Mouse (Mus musculus) G1E (cell line): ENCODE data around the gene Enox1. TPM values are rescaled to one million over a fixed set of nuclear protein-coding genes. Genes with fewer than 3 reads are reported as not detected.

Experiments
- ATAC-seq: 2 replicates; pipeline ENCODE4 v1.8.0; 2016; ENCODE audit warnings: mild to moderate bottlenecking; ENCODE audit not compliant: insufficient number of reproducible peaks, poor library complexity, low FRiP score, severe bottlenecking; ENCODE audit errors: extremely low read depth
- DNase-seq: peaks from one replicate; pipeline ENCODE4 v3.0.0; 2012; ENCODE audit warnings: low spot score
- H3K27me3 ChIP-seq: 2 replicates; pipeline ENCODE4 v1.6.1; 2012; ENCODE audit warnings: mild to moderate bottlenecking, low read length, inconsistent platforms; ENCODE audit not compliant: insufficient read depth
- H3K36me3 ChIP-seq: replicated peaks from 2 replicates; pipeline ENCODE3; 2012; ENCODE audit warnings: mild to moderate bottlenecking, inconsistent platforms
- H3K4me1 ChIP-seq: 2 replicates; pipeline ENCODE4 v1.6.1; 2012; ENCODE audit warnings: low read depth, low read length, inconsistent platforms, mixed read lengths; ENCODE audit not compliant: insufficient read depth
- H3K4me3 ChIP-seq: 2 replicates; pipeline ENCODE4 v1.5.1; 2012; ENCODE audit warnings: low read depth, mild to moderate bottlenecking, inconsistent platforms, low read length, moderate library complexity, mixed read lengths
- H3K9me3 ChIP-seq: replicated peaks from 2 replicates; pipeline ENCODE4 v1.6.1; 2012; ENCODE audit warnings: inconsistent platforms
- CTCF ChIP-seq: IDR thresholded peaks from 2 replicates; pipeline ENCODE4 v1.5.1; 2012; ENCODE audit warnings: low read depth, low read length, inconsistent platforms, mixed read lengths
- GATA1 ChIP-seq: IDR thresholded peaks from 2 replicates; pipeline ENCODE4 v1.6.1; 2012; ENCODE audit warnings: borderline replicate concordance, low read length, inconsistent platforms, mixed read lengths
- GATA2 ChIP-seq: IDR thresholded peaks from 2 replicates; pipeline ENCODE4 v1.6.1; 2012; ENCODE audit warnings: low read depth, low read length, inconsistent platforms, borderline replicate concordance
- POLR2AphosphoS5 ChIP-seq: IDR thresholded peaks from 2 replicates; pipeline ENCODE4 v1.6.1; 2012; ENCODE audit warnings: low read depth, low read length, inconsistent platforms; ENCODE audit not compliant: insufficient replicate concordance
- TAL1 ChIP-seq: conservative IDR thresholded peaks from 2 replicates; pipeline ENCODE4 v1.6.1; 2012; ENCODE audit warnings: low read depth, low read length, inconsistent platforms, mixed read lengths
- polyA plus RNA-seq: library from polyadenylated mRNA; stranded (reverse); fragments of >175 nt; gene quantifications from 2 replicates; pipeline ENCODE4 v1.2.3, GENCODE M21; 2012
- total RNA-seq, 2 experiments: library from RNA; stranded (forward) in 1 of 2; stranded (reverse) in 1 of 2; fragments of 200-1000 nt in 1 of 2; fragments of >200 nt in 1 of 2; fragmentation: Nextera tagmentation in 1 of 2; gene quantifications; 2 replicates each; pipeline ENCODE4 v1.2.3; 2014 to 2017

Gene Enox1
- total and polyA plus RNA-seq, 3 experiments = 0.05 TPM; not detected in 2

- Histone ChIP-seq H3K9me3 (peaks cover 21% of the 10 kb centered on the region), H3K27me3 (no peaks in the 10 kb centered on the region), H3K4me1 (no peaks in the 10 kb centered on the region), H3K4me3 (no peak overlapping the region), H3K36me3 (no peaks in the 10 kb centered on the region)
- DNase-seq (no peak), ATAC-seq (no peak)
- TF ChIP-seq GATA1 (no peak), TAL1 (no peak), CTCF (no peak), GATA2 (no peak), POLR2AphosphoS5 (no peak)
Measured at GRCm38 (mm10) chr14:77689816-77690215, 533.3 kb downstream of the Enox1 start.

DNA sequence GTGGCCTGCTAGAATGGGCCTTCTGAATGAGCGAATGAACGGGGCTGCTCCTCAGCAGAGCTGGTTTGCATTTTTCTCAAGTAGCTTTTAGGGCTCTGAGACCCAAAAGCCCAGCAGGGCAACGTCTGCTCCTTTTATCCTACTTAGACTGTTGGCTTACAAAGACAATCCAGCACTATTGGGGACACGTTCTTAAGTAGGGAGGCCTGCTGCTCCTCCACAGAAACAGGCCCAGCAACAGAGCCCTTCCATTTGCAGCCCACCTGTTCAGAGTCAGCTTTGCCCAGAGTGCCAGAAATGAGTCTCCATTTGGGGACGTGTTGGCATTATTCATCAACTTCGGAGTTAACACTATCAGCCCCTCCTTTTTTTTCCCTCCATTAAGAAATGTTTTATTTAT lies 548.4 kb downstream of the Enox1 start:
- Histone ChIP-seq H3K4me3 (no peak overlapping the region), H3K36me3 (no peaks in the 10 kb centered on the region), H3K9me3 (peaks cover 25% of the 10 kb centered on the region), H3K4me1 (no peaks in the 10 kb centered on the region), H3K27me3 (no peaks in the 10 kb centered on the region)
- no peak for DNase-seq
- TF ChIP-seq CTCF (no peak), TAL1 (no peak), GATA2 (no peak), GATA1 (no peak)
- ATAC-seq = no peak

DNA sequence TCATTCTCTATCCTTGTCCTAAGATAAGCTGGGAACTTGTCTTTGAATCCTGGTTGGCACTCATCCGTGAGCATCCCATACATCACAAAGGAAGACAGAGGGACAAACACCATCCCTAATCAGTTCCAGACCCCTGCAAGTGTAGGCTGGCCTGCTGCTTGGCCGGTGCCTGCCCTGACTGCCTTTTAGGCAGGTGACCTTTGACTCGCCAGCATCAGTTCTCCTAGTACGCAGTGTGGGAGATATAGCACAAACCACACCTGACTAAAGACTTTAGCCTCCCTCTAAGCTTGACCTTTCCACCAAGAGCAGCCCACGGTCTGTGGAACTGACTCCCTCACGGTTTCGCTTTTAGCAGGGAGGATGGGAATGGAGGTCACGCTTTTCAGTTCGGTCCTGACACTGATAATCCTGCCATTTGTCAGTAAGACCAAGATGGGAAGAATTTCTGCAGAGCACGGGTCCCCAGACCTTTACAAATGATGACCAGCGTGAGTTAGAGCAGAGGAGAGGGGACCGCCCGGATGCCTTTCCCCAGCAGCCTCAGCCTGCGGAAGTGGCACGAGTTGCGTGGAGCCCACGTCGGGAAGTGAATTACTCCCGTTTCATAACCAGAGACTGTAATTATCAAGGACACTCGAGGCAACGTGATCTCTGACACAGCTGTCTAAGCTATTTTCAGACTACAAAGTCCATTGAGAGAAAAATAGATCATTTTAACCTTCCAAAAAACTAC lies 550.1 kb downstream of the Enox1 start:
- no peaks in the 10 kb centered on the region for H3K27me3 ChIP-seq
- no peaks in the 10 kb centered on the region for H3K36me3 ChIP-seq
- no peaks in the 10 kb centered on the region for H3K4me1 ChIP-seq
- H3K4me3 ChIP-seq = no peak overlapping the region
- ATAC-seq (no peak), DNase-seq (no peak)
- H3K9me3 ChIP-seq = peaks cover 32% of the 10 kb centered on the region
- TF ChIP-seq CTCF = no peak
- no peak for TF ChIP-seq POLR2AphosphoS5
- no peak for TF ChIP-seq GATA1
- no peak for TF ChIP-seq TAL1
- TF ChIP-seq GATA2 = no peak

DNA sequence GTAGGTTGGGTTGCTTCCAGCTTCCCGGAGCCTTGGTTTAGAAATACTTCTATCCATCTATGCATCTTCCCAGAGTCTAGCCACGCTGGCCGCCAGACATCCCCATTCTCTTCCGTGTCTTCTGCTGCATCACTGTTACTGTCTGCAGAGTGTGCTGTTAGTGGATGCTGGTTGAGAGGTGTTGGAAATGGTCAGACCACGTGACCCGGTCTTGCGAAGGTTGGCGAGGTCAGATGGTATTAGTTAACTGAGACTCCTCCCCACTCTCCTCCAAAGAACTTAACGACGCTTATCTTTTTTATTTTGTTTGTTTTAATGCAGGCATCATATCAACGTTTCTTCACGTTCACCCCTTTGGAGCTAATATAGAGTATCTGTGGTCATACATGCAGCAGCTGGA lies 550.7 kb downstream of the Enox1 start:
- H3K9me3 ChIP-seq = peaks cover 35% of the 10 kb centered on the region
- H3K36me3 ChIP-seq = no peaks in the 10 kb centered on the region
- DNase-seq = no peak
- H3K4me3 ChIP-seq = no peak overlapping the region
- H3K27me3 ChIP-seq = no peaks in the 10 kb centered on the region
- no peak for ATAC-seq
- no peaks in the 10 kb centered on the region for H3K4me1 ChIP-seq
- TF ChIP-seq POLR2AphosphoS5 (no peak), GATA1 (no peak), GATA2 (no peak), TAL1 (no peak), CTCF (no peak)

- ATAC-seq (no peak), DNase-seq (no peak)
- Histone ChIP-seq H3K9me3 (peaks cover 38% of the 10 kb centered on the region), H3K27me3 (no peaks in the 10 kb centered on the region), H3K4me1 (no peaks in the 10 kb centered on the region), H3K4me3 (no peak overlapping the region), H3K36me3 (no peaks in the 10 kb centered on the region)
- TF ChIP-seq POLR2AphosphoS5 (no peak), GATA1 (no peak), CTCF (no peak), GATA2 (no peak), TAL1 (no peak)
Measured at GRCm38 (mm10) chr14:77708354-77709150, 552.0 kb downstream of the Enox1 start.

- TF ChIP-seq CTCF (no peak), GATA2 (no peak), GATA1 (no peak), TAL1 (no peak), POLR2AphosphoS5 (no peak)
- Histone ChIP-seq H3K9me3 (peaks cover 53% of the 10 kb centered on the region), H3K4me3 (no peak overlapping the region), H3K36me3 (no peaks in the 10 kb centered on the region), H3K4me1 (no peaks in the 10 kb centered on the region), H3K27me3 (no peaks in the 10 kb centered on the region)
- ATAC-seq (no peak), DNase-seq (no peak)
Measured at GRCm38 (mm10) chr14:77714931-77715535, 558.5 kb downstream of the Enox1 start.
